Mouse (Mus musculus) ES-E14 (cell line): ENCODE measurements at regions not wholly inside any gene's neighbourhood (a gene's known extent, or its start where the extent isn't known, plus 50 kb on each side); places are given as distances from the start of the nearest gene placed in this dataset.

Experiments used
- DNase-seq: peaks from one replicate; pipeline ENCODE4 v3.0.0-alpha.2; 2013; ENCODE audit warnings: low read depth, low spot score
- H3K27ac ChIP-seq: 2 replicates; pipeline ENCODE4 v1.5.1; 2012; ENCODE audit warnings: low read depth, mild to moderate bottlenecking, low read length, moderate library complexity, mixed read lengths; ENCODE audit not compliant: poor library complexity, insufficient read depth, severe bottlenecking
- H3K36me3 ChIP-seq: 2 replicates; pipeline ENCODE4 v1.6.1; 2012; ENCODE audit warnings: mild to moderate bottlenecking, low read length, moderate library complexity, mixed read lengths; ENCODE audit not compliant: control insufficient read depth, poor library complexity, insufficient read depth, severe bottlenecking
- H3K4me1 ChIP-seq, 2 experiments: fragments of 150-350 bp in 1 of 2; sonication (generic) in 1 of 2; 2 replicates each; pipeline ENCODE4 v1.6.1; 2012; ENCODE audit warnings: low read length in 2 of 2, mild to moderate bottlenecking in 1 of 2, mixed read lengths in 1 of 2; ENCODE audit not compliant: control insufficient read depth in 2 of 2, insufficient read depth in 2 of 2, poor library complexity in 1 of 2
- H3K4me3 ChIP-seq, 2 experiments: fragments of 150-350 bp in 1 of 2; sonication (generic) in 1 of 2; 2 replicates each; pipeline ENCODE4 v1.5.1; 2012; ENCODE audit warnings: low read length in 2 of 2, low read depth in 1 of 2, mild to moderate bottlenecking in 1 of 2, mixed read lengths in 1 of 2; ENCODE audit not compliant: insufficient read depth in 1 of 2, poor library complexity in 1 of 2, severe bottlenecking in 1 of 2
- H3K9ac ChIP-seq: 2 replicates; pipeline ENCODE4 v1.6.1; 2012; ENCODE audit warnings: low read depth, mild to moderate bottlenecking, low read length, mixed read lengths; ENCODE audit not compliant: poor library complexity, insufficient read depth, severe bottlenecking
- H3K9me3 ChIP-seq: fragments of 150-350 bp; sonication (generic); 2 replicates; pipeline ENCODE4 v1.6.1; 2012; ENCODE audit warnings: low read depth, mild to moderate bottlenecking, low read length; ENCODE audit not compliant: control insufficient read depth, insufficient read depth
- CHD2 ChIP-seq: IDR thresholded peaks from 2 replicates; pipeline ENCODE4 v1.6.1; 2014; ENCODE audit warnings: mild to moderate bottlenecking, low read depth, low read length, inconsistent platforms
- HCFC1 ChIP-seq: IDR thresholded peaks from 2 replicates; pipeline ENCODE4 v1.6.1; 2012; ENCODE audit warnings: low read length, inconsistent platforms, borderline replicate concordance; ENCODE audit not compliant: insufficient read depth
- MAFK ChIP-seq: IDR thresholded peaks from 2 replicates; pipeline ENCODE4 v1.6.1; 2014; ENCODE audit warnings: mild to moderate bottlenecking, low read depth, low read length, inconsistent platforms; ENCODE audit not compliant: insufficient read depth
- ZC3H11A ChIP-seq: IDR thresholded peaks from 2 replicates; pipeline ENCODE4 v1.6.1; 2012; ENCODE audit warnings: low read depth, mild to moderate bottlenecking, inconsistent platforms, low read length, borderline replicate concordance
- ZNF384 ChIP-seq: IDR thresholded peaks from 2 replicates; pipeline ENCODE4 v1.6.1; 2012; ENCODE audit warnings: low read depth, low read length, inconsistent platforms
- in situ Hi-C, 2 experiments: fragments of 600-800 bp; cut with MboI; formaldehyde crosslinking; loops; one replicate each; pipeline ENCODE4 v1.15.1; 2025; ENCODE audit warnings: low sequenced_read_pairs in 2 of 2, inconsistent platforms in 1 of 2; ENCODE audit not compliant: unreplicated experiment in 2 of 2

DNA sequence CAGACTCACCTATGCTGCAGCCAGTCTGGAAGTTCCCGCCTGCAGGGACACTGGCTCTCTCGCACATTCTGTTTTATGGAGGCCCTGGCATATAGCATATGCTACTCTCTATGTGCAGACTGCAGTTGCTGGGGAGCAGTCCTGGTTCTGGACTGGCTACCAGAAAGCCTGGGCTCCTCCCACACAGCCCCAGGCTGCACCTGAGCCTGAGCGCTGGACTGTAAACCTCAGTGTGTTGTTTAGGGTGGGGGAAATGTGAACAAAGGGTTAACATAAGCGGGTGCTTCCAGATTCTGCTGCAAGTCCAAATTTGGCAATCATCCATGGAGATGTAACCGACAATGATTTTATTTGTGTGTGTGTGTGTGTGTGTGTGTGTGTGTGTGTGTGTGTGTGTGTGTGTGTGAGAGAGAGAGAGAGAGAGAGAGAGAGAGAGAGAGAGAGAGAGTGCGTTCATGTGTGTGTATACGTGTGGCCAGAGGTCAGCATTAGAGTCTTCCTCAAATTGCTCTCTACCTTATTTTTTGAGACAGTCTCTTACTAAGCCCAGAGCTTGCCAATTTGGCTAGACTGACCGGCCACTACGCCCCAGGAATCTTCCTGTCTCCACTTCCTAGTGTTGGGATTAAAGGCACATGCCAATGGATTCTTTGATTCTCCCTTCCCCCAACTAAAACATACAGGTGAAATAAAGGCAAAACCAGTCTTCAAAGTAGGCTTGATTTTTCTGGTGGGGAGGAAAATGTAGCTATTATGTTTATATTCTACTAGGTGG is 192.7 kb upstream of the Ctbp2 start:
- Histone ChIP-seq H3K36me3 (no peaks in the 10 kb centered on the region), H3K9me3 (no peaks in the 10 kb centered on the region), H3K9ac (no peak overlapping the region), H3K4me1 (no peaks in the 10 kb centered on the region), H3K4me3 (no peak overlapping the region), H3K27ac (no peak overlapping the region)
- DNase-seq: no peak
- TF ChIP-seq ZNF384 (no peak), ZC3H11A (no peak), MAFK (no peak), HCFC1 (no peak), CHD2 (no peak)
- in situ Hi-C loops: no loop called here

- Histone ChIP-seq H3K4me1 (no peaks in the 10 kb centered on the region; a peak in 1 of 4 replicates), H3K27ac (no peak overlapping the region), H3K36me3 (no peaks in the 10 kb centered on the region), H3K9ac (no peak overlapping the region), H3K9me3 (no peaks in the 10 kb centered on the region), H3K4me3 (no peak overlapping the region)
- TF ChIP-seq ZNF384 (no peak), CHD2 (no peak), ZC3H11A (no peak), MAFK (no peak)
- in situ Hi-C loops: no loop called here
- DNase-seq: no peak
These were observed 191.3 kb upstream of the Ctbp2 start for GRCm38 (mm10) chr7:133315197-133316029.

DNA sequence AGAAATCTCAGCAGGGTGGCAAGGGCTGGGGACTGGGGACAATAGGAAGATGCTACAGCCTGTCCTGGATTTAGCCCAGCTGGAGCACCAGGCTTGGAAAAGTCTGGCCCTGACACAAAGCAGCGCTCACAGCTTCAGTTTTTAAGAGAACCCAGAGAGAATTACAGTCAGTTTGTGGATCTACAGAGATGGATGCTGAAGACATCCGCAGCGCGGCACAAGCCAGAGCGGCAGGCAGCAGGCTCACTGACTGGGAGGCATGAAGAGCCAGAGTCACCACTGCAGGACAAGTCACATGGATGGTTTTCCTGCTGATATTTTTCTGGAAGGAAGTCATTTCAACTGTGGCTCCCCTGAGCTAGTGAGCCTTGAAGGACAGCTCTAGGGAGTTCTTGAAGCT is 189.0 kb upstream of the Ctbp2 start:
- H3K27ac ChIP-seq: no peak overlapping the region
- H3K4me1 ChIP-seq: no peaks in the 10 kb centered on the region; a peak in 1 of 4 replicates
- in situ Hi-C loops: no loop called here

GRCm38 (mm10) chr7:133311116-133311801 is 187.1 kb upstream of the Ctbp2 start:
- no peak overlapping the region for H3K27ac ChIP-seq
- H3K36me3 ChIP-seq: no peaks in the 10 kb centered on the region
- DNase-seq: peak; percentile 38
- no peak overlapping the region for H3K4me3 ChIP-seq
- H3K9me3 ChIP-seq: no peaks in the 10 kb centered on the region
- no peak overlapping the region for H3K9ac ChIP-seq
- no peaks in the 10 kb centered on the region; a peak in 1 of 4 replicates for H3K4me1 ChIP-seq
- in situ Hi-C loops: no loop called here
- no peak for TF ChIP-seq HCFC1
- TF ChIP-seq ZC3H11A: no peak
- TF ChIP-seq CHD2: peak; percentile 30; the same call in 1 of the 2 replicates
- TF ChIP-seq MAFK: no peak
- no peak for TF ChIP-seq ZNF384

More for the DNA sequence above, 189.0 kb upstream of the Ctbp2 start:
- H3K36me3 ChIP-seq: no peaks in the 10 kb centered on the region
- no peak overlapping the region for H3K9ac ChIP-seq
- H3K9me3 ChIP-seq: no peaks in the 10 kb centered on the region
- H3K4me3 ChIP-seq: no peak overlapping the region
- DNase-seq: no peak
- no peak for TF ChIP-seq HCFC1
- TF ChIP-seq ZNF384: no peak
- TF ChIP-seq ZC3H11A: no peak
- no peak for TF ChIP-seq CHD2
- no peak for TF ChIP-seq MAFK
